Mouse (Mus musculus) liver, embryonic 14.5 days (tissue): ENCODE measurements around the gene Klhl35.

Experiments
- CTCF ChIP-seq: IDR thresholded peaks from 2 replicates; pipeline ENCODE4 v1.5.1; 2016; ENCODE audit warnings: antibody characterized with exemption, low read depth, control low read depth
- EP300 ChIP-seq: IDR thresholded peaks from 2 replicates; pipeline ENCODE4 v1.6.1; 2016; ENCODE audit warnings: antibody characterized with exemption, low read depth

- no peak for TF ChIP-seq CTCF
- TF ChIP-seq EP300 = no peak
These were observed 22.6 kb upstream of the Klhl35 start for GRCm38 (mm10) chr7:99443164-99443563.
